Mouse (Mus musculus) thymus, adult 2 months (tissue): ENCODE measurements around the gene Dcun1d3.

Experiments
- CTCF ChIP-seq: fragments of 200-500 bp; IDR thresholded peaks from 2 replicates; pipeline ENCODE4 v1.5.1; 2012; ENCODE audit warnings: mild to moderate bottlenecking, control low read depth, low read length, moderate library complexity, borderline replicate concordance; ENCODE audit not compliant: control insufficient read depth, poor library complexity, insufficient read depth; ENCODE audit errors: extremely low read depth
- POLR2A ChIP-seq: fragments of 200-500 bp; IDR thresholded peaks from 2 replicates; pipeline ENCODE4 v1.6.1; 2012; ENCODE audit warnings: mild to moderate bottlenecking, low read length, control low read depth, moderate library complexity; ENCODE audit not compliant: control insufficient read depth, poor library complexity, insufficient read depth; ENCODE audit errors: extremely low read depth

DNA sequence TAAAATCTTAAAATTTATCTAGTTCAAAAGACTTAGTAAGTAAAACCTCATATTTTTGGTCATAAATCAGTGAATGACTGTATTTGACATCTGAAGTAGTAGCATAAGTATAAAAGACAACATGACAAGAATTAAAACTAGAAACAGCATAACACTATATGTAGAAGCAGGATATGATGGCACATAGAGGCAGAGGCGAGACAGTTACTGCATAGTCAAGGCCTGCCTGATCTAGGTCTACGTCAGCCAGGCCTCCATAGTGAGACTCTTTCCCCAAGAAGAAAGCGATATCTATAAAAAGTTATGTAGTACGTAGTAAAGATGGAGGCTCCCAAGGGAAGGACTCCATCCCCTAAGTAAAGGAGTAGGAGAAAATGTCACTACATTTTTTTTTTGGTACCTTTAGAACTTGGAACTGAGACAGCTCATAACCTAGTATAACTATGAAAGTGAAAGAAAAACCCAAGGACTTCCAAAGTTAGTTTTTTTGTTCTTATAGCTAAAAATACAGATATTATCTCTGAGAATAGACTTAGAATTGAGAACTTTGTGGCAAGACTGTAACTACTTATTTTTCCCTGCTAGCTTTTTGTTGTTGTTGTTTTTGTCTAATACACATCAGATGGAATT lies 54.2 kb downstream of the Dcun1d3 start:
- TF ChIP-seq CTCF (no peak), POLR2A (no peak)
